Mouse (Mus musculus) midbrain, embryonic 15.5 days (tissue): Measurements from ENCODE around the gene Ipo9. TPM values are rescaled to one million over a fixed set of nuclear protein-coding genes. Genes with fewer than 3 reads are reported as not detected.

Source experiments
- ATAC-seq: fragments of 200-750 bp; cut with Nextera tagmentation; replicated peaks from 2 replicates; pipeline ENCODE4 v1.8.0; 2017; ENCODE audit warnings: moderate TSS enrichment
- H3K27ac ChIP-seq: fragments of 300-500 bp; sonication (generic); 2 replicates; pipeline ENCODE4 v1.5.1; 2015; ENCODE audit warnings: mild to moderate bottlenecking, inconsistent platforms
- H3K27me3 ChIP-seq: fragments of 300-500 bp; sonication (generic); replicated peaks from 2 replicates; pipeline ENCODE4 v1.6.1; 2015; ENCODE audit warnings: inconsistent platforms
- H3K36me3 ChIP-seq: fragments of 300-500 bp; sonication (generic); replicated peaks from 2 replicates; pipeline ENCODE4 v1.6.1; 2015; ENCODE audit warnings: inconsistent platforms
- H3K4me1 ChIP-seq: fragments of 300-500 bp; sonication (generic); 2 replicates; pipeline ENCODE4 v1.6.1; 2015; ENCODE audit warnings: inconsistent platforms
- H3K4me2 ChIP-seq: fragments of 300-500 bp; sonication (generic); 2 replicates; pipeline ENCODE4 v1.6.1; 2015; ENCODE audit warnings: inconsistent platforms, mild to moderate bottlenecking, moderate library complexity
- H3K4me3 ChIP-seq: fragments of 300-500 bp; sonication (generic); 2 replicates; pipeline ENCODE4 v1.5.1; 2015; ENCODE audit warnings: mild to moderate bottlenecking, inconsistent platforms
- H3K9ac ChIP-seq: fragments of 300-500 bp; sonication (generic); 2 replicates; pipeline ENCODE4 v1.6.1; 2015; ENCODE audit warnings: mild to moderate bottlenecking, inconsistent platforms
- H3K9me3 ChIP-seq: fragments of 300-500 bp; sonication (generic); 2 replicates; pipeline ENCODE4 v1.6.1; 2016; ENCODE audit warnings: inconsistent platforms
- WGBS: fragments of 180-500 bp; shearing (Covaris S2); methylation state at CpG from one replicate; pipeline ENCODE4 v1.1.7; 2015; ENCODE audit warnings: mixed read lengths; 5-methylcytosine and 5-hydroxymethylcytosine counted together
- microRNA-seq: library from miRNA; unstranded; fragments of <30 nt; microRNA quantifications from one replicate; pipeline ENCODE4, GENCODE M21; 2016
- polyA plus RNA-seq: library from polyadenylated mRNA; unstranded; fragments of >200 nt; fragmentation: Nextera tagmentation; extraction: Ambion mirVana; gene quantifications from 2 replicates; pipeline ENCODE4 v1.2.1, GENCODE M21; 2015

The Ipo9 gene
- polyA plus RNA-seq, 1 experiment from 2014 or later, result 121 TPM

DNA sequence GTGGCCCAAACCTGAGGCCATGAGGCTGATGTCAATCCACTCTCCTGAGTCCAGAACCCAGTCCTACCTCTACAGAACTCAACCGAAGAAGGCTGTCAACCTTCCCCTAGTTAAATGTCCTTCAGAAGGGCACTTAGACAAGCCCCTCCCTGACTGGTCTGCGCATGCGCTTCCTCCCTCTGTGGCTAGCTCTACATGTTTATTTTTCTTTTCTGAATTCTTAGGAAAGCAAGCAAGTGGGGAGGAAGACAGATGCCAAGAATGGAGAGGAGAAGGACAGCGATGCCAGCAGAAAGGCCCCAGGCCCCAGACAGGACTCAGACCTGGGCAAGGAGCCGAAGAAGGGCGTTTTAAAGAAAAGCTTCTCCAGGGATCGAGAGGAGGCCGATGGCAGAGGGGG is 66.9 kb downstream of the Ipo9 start:
- no peak for ATAC-seq
- Histone ChIP-seq H3K9ac (no peak overlapping the region), H3K4me1 (peaks cover 5% of the 10 kb centered on the region), H3K4me3 (no peak overlapping the region), H3K4me2 (no peak overlapping the region), H3K27me3 (no peaks in the 10 kb centered on the region), H3K27ac (no peak overlapping the region), H3K36me3 (no peaks in the 10 kb centered on the region), H3K9me3 (no peaks in the 10 kb centered on the region)
- WGBS, result 89% methylated on average over 8 of the region's 8 CpGs

DNA sequence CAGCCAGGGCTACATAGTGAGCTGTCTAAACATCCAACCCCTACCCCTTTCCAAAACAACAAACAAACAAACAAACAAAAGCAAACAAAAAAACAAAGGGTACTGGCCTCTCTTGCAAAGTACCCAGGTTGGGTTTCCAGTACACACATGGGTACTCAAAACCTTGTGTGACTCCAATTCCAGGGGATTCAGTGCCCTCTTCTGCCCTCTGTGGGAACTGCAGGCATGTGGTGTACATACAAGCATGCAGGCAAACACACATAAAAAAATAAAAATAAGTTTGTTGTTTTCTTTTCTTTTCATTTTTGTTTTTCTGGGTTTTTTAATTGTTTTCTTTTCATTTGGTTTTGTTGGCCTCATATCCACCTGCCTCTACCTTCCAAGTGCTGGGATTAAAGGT is 68.2 kb downstream of the Ipo9 start:
- no peak for ATAC-seq
- Histone ChIP-seq H3K36me3 (no peaks in the 10 kb centered on the region), H3K27me3 (no peaks in the 10 kb centered on the region), H3K27ac (no peak overlapping the region), H3K4me1 (no peaks in the 10 kb centered on the region), H3K9ac (no peak overlapping the region), H3K9me3 (no peaks in the 10 kb centered on the region), H3K4me2 (no peak overlapping the region), H3K4me3 (no peak overlapping the region)

DNA sequence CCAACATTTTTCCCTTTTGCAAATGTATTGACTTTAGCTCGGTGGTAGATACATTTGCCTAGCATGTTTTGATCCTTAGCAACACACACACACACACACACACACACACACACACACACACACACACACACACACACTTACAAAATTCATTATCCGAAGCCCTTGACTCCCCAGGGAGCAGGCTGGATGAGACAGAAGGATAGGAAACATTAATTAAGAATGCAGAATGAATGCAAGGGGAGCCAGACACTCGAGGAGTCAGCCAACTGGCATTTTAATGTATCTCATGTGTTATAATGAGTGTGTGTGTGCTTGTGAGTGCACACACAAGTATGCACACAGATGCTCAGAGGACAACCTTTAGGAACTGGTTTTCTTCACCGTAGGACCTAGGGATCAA is 68.8 kb downstream of the Ipo9 start:
- Histone ChIP-seq H3K27ac (no peak overlapping the region), H3K36me3 (no peaks in the 10 kb centered on the region), H3K9me3 (no peaks in the 10 kb centered on the region), H3K27me3 (no peaks in the 10 kb centered on the region), H3K9ac (no peak overlapping the region), H3K4me2 (no peak overlapping the region), H3K4me3 (no peak overlapping the region), H3K4me1 (no peaks in the 10 kb centered on the region)
- no peak for ATAC-seq
- 69% methylated on average over 4 of the region's 4 CpGs for WGBS

DNA sequence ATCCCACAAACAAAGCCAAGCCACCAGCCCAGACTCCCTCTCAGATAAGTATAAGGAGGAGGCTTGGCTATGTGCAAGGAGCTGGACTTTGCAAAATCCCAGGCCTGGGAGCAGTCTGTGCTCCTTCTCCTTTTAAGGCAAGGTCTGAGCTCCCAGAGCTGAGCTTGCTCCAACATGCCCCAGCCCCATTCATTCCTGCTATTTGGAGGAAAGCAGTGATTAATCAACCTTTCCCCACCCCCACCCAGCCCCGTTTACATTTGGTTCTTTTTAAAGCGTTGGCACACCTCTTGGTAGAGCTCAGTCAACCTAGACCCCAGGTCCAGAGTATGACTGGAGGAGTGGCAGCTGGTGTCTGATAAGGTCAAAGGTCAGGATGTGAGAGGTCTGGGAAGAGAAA is 71.2 kb downstream of the Ipo9 start:
- no peak overlapping the region for H3K4me2 ChIP-seq
- no peaks in the 10 kb centered on the region for H3K36me3 ChIP-seq
- no peak for ATAC-seq
- no peak overlapping the region for H3K27ac ChIP-seq
- H3K9me3 ChIP-seq, result no peaks in the 10 kb centered on the region
- H3K4me3 ChIP-seq, result no peak overlapping the region
- H3K4me1 ChIP-seq, result no peaks in the 10 kb centered on the region
- WGBS, result 23% methylated on average over 2 of the region's 2 CpGs
- no peak overlapping the region for H3K9ac ChIP-seq
- no peaks in the 10 kb centered on the region for H3K27me3 ChIP-seq

DNA sequence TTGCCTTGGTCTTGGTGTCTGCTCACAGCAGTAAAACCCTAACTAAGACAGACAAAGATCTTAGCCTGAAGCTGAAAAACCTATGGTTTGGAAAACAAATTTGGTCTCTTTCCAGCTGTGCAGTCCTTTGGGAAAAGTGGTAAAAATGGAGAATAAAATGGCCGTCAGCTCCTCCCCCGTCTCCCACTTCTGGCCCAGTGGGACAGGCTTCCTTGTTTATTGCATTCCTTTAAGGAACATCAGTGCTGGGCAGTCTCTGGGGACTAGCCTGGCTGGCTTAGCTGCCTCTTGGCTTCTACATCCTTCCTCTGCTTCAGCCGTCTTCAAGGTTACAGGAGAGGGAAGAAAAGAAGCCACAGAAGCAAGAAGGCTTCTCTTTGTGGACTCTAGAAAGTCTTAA is 78.3 kb downstream of the Ipo9 start:
- Histone ChIP-seq H3K27ac (no peak overlapping the region), H3K4me2 (no peak overlapping the region), H3K9me3 (no peaks in the 10 kb centered on the region), H3K27me3 (no peaks in the 10 kb centered on the region), H3K9ac (no peak overlapping the region), H3K36me3 (no peaks in the 10 kb centered on the region), H3K4me1 (no peaks in the 10 kb centered on the region), H3K4me3 (no peak overlapping the region)
- 72% methylated on average over 3 of the region's 3 CpGs for WGBS
- no peak for ATAC-seq

DNA sequence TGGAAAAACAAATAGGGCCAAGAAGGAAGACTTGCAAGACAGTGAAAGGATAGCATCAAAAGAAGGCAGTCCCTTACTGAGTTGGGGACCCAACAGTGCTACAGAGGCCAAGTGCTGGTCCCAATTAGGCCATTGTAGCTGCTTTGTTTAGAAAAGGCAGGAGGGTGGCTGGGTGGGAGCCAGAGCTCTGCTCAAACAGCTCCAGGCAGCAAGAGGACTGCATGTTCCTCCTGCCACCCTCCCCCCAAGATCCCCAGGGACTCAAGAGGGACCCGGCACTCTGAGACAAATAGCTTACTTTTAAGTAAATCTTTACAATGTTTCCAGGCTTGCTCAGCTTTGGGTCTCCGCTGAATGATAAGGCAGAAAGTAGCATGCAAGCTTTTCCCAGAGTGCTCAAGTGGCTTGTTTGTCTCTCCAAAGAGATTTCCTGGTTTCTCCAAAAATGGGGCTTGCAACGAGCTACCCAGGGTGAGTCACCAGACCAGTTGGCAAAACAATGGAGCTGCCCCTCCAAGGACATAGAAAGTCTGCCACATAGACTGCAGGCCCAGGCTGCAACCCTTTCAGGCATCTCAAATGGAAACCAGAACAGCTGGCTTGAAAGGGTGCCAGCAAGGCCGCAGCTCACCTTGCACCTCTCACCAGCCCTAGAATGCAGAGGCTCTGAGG is 82.7 kb downstream of the Ipo9 start:
- ATAC-seq, result no peak
- Histone ChIP-seq H3K9ac (no peak overlapping the region), H3K27ac (no peak overlapping the region), H3K27me3 (no peaks in the 10 kb centered on the region), H3K4me1 (no peaks in the 10 kb centered on the region), H3K9me3 (no peaks in the 10 kb centered on the region), H3K36me3 (no peaks in the 10 kb centered on the region), H3K4me2 (no peak overlapping the region), H3K4me3 (no peak overlapping the region)
- WGBS, result 56% methylated on average over 4 of the region's 4 CpGs

DNA sequence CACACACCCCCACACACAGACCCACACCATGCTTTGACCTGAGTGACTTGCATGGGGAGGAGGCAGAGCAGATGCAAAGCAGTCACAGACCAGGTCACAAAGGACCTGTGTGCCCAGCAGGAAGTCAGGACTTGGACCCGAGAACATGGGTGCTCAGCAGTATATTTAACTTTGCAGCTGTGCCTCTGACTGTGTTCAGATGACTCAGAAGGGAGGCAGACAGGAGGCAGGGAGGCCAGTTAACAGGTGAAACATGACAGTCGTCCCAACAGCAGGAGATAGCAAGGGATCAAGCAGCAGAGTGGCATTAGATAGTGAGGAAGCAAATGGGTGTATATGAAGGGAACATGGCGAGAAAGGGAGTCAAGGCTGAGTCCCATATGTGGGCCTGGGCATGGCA is 83.4 kb downstream of the Ipo9 start:
- no peak overlapping the region for H3K27ac ChIP-seq
- H3K36me3 ChIP-seq, result no peaks in the 10 kb centered on the region
- H3K9ac ChIP-seq, result no peak overlapping the region
- H3K9me3 ChIP-seq, result no peaks in the 10 kb centered on the region
- H3K4me3 ChIP-seq, result no peak overlapping the region
- H3K4me2 ChIP-seq, result no peak overlapping the region
- H3K4me1 ChIP-seq, result no peaks in the 10 kb centered on the region
- H3K27me3 ChIP-seq, result no peaks in the 10 kb centered on the region
- ATAC-seq, result no peak
- 69% methylated on average over 3 of the region's 3 CpGs for WGBS

DNA sequence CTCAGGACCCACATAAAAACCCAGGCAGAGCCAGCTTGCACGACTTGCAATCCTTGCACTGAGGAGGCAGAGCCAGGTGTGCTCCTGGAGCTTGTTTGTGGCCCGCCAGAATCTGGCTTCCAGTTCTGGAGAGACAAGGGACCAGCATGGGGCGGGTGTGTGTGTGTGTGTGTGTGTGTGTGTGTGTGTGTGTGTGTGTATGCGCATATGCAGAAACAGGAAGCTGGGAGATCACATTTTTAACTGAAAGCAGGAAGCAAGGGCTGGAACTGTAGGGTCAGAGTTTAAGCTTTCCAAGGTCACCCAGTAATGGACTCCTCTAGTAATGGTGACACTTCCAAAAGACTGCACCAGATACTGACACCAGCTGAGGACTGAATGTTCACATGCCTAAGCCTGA is 86.3 kb downstream of the Ipo9 start:
- Histone ChIP-seq H3K4me3 (no peak overlapping the region), H3K9ac (no peak overlapping the region), H3K27ac (no peak overlapping the region), H3K9me3 (no peaks in the 10 kb centered on the region), H3K4me2 (no peak overlapping the region), H3K27me3 (no peaks in the 10 kb centered on the region), H3K36me3 (no peaks in the 10 kb centered on the region), H3K4me1 (no peaks in the 10 kb centered on the region)
- 49% methylated on average over 4 of the region's 4 CpGs for WGBS
- no peak for ATAC-seq

DNA sequence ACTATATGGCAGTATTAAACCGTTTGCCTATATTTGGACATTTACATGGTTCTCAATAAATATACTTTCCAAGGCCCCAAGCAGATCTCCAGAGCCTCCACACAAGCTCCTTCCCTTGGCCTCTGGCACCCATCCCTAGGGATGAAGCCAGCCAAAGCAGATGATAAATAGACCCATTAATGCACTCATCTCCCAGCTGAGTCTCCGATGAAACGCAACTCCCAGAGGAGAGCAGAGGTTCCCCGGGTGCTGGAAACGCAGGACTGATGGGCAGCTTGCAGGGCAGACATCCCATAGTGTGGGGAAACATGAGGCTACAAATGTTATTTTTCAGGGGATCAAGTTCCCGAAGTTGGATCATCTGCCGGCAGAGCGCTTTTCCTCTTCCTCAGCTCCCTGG is 88.4 kb downstream of the Ipo9 start:
- 83% methylated on average over 8 of the region's 8 CpGs for WGBS
- no peaks in the 10 kb centered on the region for H3K36me3 ChIP-seq
- H3K4me1 ChIP-seq, result no peaks in the 10 kb centered on the region
- ATAC-seq, result no peak
- no peaks in the 10 kb centered on the region for H3K27me3 ChIP-seq
- no peak overlapping the region for H3K27ac ChIP-seq
- H3K9ac ChIP-seq, result no peak overlapping the region
- H3K4me3 ChIP-seq, result no peak overlapping the region
- no peak overlapping the region for H3K4me2 ChIP-seq
- H3K9me3 ChIP-seq, result no peaks in the 10 kb centered on the region

Small RNA genes within 50 kb of the gene (microRNA-seq; reads per million reads assigned to microRNA genes)
- gene Mir1231, result 2.2 reads per million, percentile 7 among the genes with 10 or more reads in this experiment

Other genes starting within 250 kb of the Ipo9 start
- gene Elf3, start 171.9 kb downstream of the Ipo9 start, polyA plus RNA-seq, result 0.15 and 0.19 TPM in 2 replicates
- gene Rnpep, start 146.4 kb downstream of the Ipo9 start, polyA plus RNA-seq, result 103 and 107 TPM in 2 replicates
- 135 and 138 TPM in 2 replicates for gene Timm17a, start 116.7 kb downstream of the Ipo9 start, polyA plus RNA-seq
- 0.34 and 0.41 TPM in 2 replicates for gene Lmod1, start 105.7 kb downstream of the Ipo9 start, polyA plus RNA-seq
- gene Shisa4, start 55.3 kb downstream of the Ipo9 start, polyA plus RNA-seq, result 108 and 112 TPM in 2 replicates
- gene Nav1, start 176.8 kb upstream of the Ipo9 start, polyA plus RNA-seq, result 52.6 and 59.4 TPM in 2 replicates